Mouse (Mus musculus): Measurements from ENCODE around the gene Leng8. TPM values are rescaled to one million over a fixed set of nuclear protein-coding genes. Genes with fewer than 3 reads are reported as not detected.
A peak's percentile ranks its signal among the peaks of the same experiment; 100 is the strongest.

Leng8 gene
- polyA plus RNA-seq, 1 experiment from 2014 or later: 78.8 TPM

DNA sequence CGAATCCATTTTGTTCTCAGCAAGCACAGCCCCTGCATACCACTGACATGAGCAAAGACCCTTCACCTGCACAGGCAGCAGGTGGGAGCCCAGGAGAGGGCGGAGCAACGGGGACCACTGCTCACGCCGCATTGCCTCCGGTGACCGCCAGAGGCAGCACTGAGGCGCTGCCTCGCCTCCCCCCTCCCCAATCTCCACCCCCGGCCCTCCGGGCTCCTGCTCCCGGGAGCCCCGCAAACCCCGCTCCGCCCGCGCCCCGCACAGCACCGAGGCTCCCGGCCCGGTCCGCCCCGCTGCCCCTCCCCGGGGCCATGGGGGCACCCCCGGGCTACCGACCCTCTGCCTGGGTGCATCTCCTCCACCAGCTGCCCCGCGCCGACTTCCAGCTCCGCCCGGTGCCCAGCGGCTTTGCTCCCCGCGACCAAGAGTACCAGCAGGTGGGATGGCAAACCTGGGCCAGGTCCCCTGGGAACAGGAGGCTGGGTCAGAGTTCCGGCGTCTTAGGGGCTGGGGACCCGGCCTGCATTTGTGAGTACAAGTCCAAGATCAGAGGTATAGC is 17.4 kb upstream of the Leng8 start, which contains the start of gene Ttyh1:
Gene Ttyh1, plus strand, starts transcription at position 65 of the 559 bp plus-strand sequence.
- Histone ChIP-seq H3K4me1 (peaks cover 52% of the 10 kb centered on the region), H3K9me3 (no peaks in the 10 kb centered on the region), H3K4me2 (replicated peaks) (peak within 1 kb of the TSS; percentile 59), H3K27me3 (no peaks in the 10 kb centered on the region), H3K9ac (replicated peaks) (peak within 1 kb of the TSS; percentile 90), H3K27ac (replicated peaks) (peak within 1 kb of the TSS; percentile 91), H3K4me3 (peak within 1 kb of the TSS; percentile 76), H3K36me3 (no peaks in the 10 kb centered on the region)
- WGBS: under 1% methylated on average over 36 of the region's 37 CpGs
- peak; percentile 11; the same call in 1 of the 2 replicates for ATAC-seq (replicated peaks)

GRCm38 (mm10) chr7:4119976-4120921 is 16.6 kb upstream of the Leng8 start:
- H3K27ac ChIP-seq (replicated peaks): peak overlapping the region; percentile 91
- peak overlapping the region; percentile 59 for H3K4me2 ChIP-seq (replicated peaks)
- no peaks in the 10 kb centered on the region for H3K27me3 ChIP-seq
- H3K9ac ChIP-seq (replicated peaks): peak overlapping the region; percentile 90
- no peaks in the 10 kb centered on the region for H3K36me3 ChIP-seq
- peaks cover 60% of the 10 kb centered on the region for H3K4me1 ChIP-seq
- peak overlapping the region; percentile 76 for H3K4me3 ChIP-seq
- ATAC-seq (replicated peaks): peak; percentile 1; the same call in 1 of the 2 replicates
- no peaks in the 10 kb centered on the region for H3K9me3 ChIP-seq
- WGBS: 3% methylated on average over 17 of the region's 19 CpGs

DNA sequence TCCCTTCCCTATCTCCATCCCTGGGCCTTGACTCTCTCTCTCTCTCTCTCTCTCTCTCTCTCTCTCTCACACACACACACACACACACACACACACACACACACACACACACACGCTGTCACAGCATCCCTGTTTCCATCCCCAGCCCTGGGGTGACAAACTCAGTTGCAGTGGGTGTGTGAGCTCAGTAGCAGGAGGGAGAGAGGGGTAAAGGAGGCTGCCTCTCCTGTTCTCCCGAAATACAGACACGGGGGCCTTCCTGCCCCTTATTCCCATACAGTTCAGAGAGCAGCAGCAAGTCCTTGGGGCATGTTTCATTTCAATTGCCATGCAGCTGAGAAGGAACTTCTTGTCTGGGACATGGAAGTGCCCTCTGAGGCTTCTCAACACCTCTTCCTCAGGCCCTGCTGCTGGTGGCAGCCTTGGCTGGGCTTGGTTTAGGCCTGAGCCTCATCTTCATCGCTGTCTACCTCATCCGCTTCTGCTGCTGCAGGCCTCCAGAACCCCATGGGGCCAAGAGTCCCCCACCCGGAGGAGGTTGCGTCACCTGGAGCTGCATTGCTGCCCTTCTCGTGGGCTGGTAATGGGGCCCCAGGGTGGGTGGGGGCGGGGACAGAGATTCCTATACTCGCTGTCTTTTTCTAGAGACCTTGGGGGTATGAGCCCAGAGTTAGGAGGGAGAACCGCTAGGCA is 14.6 kb upstream of the Leng8 start:
- H3K9ac ChIP-seq (replicated peaks): peak overlapping the region; percentile 31
- no peaks in the 10 kb centered on the region for H3K27me3 ChIP-seq
- H3K4me3 ChIP-seq: peak overlapping the region; percentile 76
- H3K4me2 ChIP-seq (replicated peaks): peak overlapping the region; percentile 59
- WGBS: 21% methylated on average over 11 of the region's 11 CpGs
- no peaks in the 10 kb centered on the region for H3K9me3 ChIP-seq
- peak overlapping the region; percentile 91 for H3K27ac ChIP-seq (replicated peaks)
- peaks cover 68% of the 10 kb centered on the region for H3K4me1 ChIP-seq
- no peak for ATAC-seq (replicated peaks)
- no peaks in the 10 kb centered on the region for H3K36me3 ChIP-seq

- WGBS: 48% methylated on average over 10 of the region's 10 CpGs
- no peaks in the 10 kb centered on the region for H3K36me3 ChIP-seq
- H3K4me1 ChIP-seq: peaks cover 66% of the 10 kb centered on the region
- no peak overlapping the region for H3K9ac ChIP-seq (replicated peaks)
- H3K4me3 ChIP-seq: peak overlapping the region; percentile 11; the same call in 1 of the 2 replicates
- H3K27ac ChIP-seq (replicated peaks): peak overlapping the region; percentile 91
- no peak for ATAC-seq (replicated peaks)
- H3K4me2 ChIP-seq (replicated peaks): peak overlapping the region; percentile 59
- H3K27me3 ChIP-seq: no peaks in the 10 kb centered on the region
- no peaks in the 10 kb centered on the region for H3K9me3 ChIP-seq
Observed at GRCm38 (mm10) chr7:4122783-4123182, 14.1 kb upstream of the Leng8 start.

GRCm38 (mm10) chr7:4123732-4124131 is 13.1 kb upstream of the Leng8 start:
- H3K27ac ChIP-seq (replicated peaks): peak overlapping the region; percentile 91
- peaks cover 66% of the 10 kb centered on the region for H3K4me1 ChIP-seq
- WGBS: 0% methylated on average over 1 of the region's 1 CpGs

GRCm38 (mm10) chr7:4124315-4124759 is 12.5 kb upstream of the Leng8 start:
- 0% methylated on average over 9 of the region's 10 CpGs for WGBS
- Histone ChIP-seq H3K4me2 (replicated peaks) (peak overlapping the region; percentile 51), H3K9ac (replicated peaks) (peak overlapping the region; percentile 20; the same call in 1 of the 2 replicates), H3K27me3 (no peaks in the 10 kb centered on the region), H3K36me3 (no peaks in the 10 kb centered on the region), H3K9me3 (no peaks in the 10 kb centered on the region), H3K4me3 (peak overlapping the region; percentile 34), H3K27ac (replicated peaks) (peak overlapping the region; percentile 91), H3K4me1 (peaks cover 63% of the 10 kb centered on the region)
- peak; percentile 82 for ATAC-seq (replicated peaks)

More at GRCm38 (mm10) chr7:4123732-4124131, 13.1 kb upstream of the Leng8 start:
- Histone ChIP-seq H3K9me3 (no peaks in the 10 kb centered on the region), H3K9ac (replicated peaks) (no peak overlapping the region), H3K4me3 (peak overlapping the region; percentile 34), H3K36me3 (no peaks in the 10 kb centered on the region), H3K27me3 (no peaks in the 10 kb centered on the region), H3K4me2 (replicated peaks) (peak overlapping the region; percentile 51)
- ATAC-seq (replicated peaks): peak; percentile 84

DNA sequence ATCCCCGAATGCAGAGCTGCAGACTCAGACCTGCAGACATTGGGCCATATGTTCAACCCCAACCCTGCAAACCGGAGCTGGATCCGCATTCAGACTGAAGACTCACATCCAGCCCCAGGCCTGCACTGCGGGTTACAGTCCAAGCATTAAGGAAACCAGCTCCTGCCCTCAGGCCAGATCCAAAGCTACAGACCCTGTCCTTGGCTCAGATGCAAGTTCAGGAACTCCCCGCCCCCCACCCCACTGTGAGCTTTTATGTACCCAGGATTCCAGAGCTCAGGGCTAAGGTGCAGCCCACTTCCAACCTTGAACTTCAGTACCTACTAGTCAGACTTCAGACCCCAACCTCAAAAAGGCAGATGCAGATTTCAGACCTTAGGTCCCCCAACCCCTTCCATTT is 12.0 kb upstream of the Leng8 start:
- Histone ChIP-seq H3K4me3 (peak overlapping the region; percentile 34), H3K9ac (replicated peaks) (peak overlapping the region; percentile 20), H3K27me3 (no peaks in the 10 kb centered on the region), H3K27ac (replicated peaks) (peak overlapping the region; percentile 91), H3K4me2 (replicated peaks) (peak overlapping the region; percentile 51), H3K9me3 (no peaks in the 10 kb centered on the region), H3K4me1 (peaks cover 61% of the 10 kb centered on the region), H3K36me3 (no peaks in the 10 kb centered on the region)
- WGBS: 5% methylated on average over 5 of the region's 5 CpGs
- ATAC-seq (replicated peaks): peak; percentile 4

DNA sequence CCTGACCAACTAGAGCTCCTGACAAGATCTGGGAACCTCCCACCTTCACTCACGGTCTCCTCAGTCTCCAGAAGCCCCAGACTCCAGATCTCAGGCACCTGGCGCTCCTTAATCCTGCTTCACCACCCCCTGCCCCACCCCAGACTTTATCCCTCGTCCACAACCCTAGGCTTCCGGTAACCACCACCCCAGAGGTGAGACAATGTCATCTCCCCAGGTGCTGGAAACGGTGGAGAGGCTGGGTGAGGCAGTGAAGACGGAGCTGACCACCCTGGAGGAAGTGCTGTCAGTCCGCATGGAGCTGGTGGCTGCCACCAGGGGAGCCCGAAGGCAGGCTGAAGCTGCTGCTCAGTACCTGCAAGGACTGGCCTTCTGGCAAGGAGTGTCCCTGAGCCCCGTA is 11.5 kb upstream of the Leng8 start:
- WGBS: 20% methylated on average over 9 of the region's 9 CpGs

GRCm38 (mm10) chr7:4126992-4127785 is 9.7 kb upstream of the Leng8 start:
- 90% methylated on average over 11 of the region's 11 CpGs for WGBS
- Histone ChIP-seq H3K4me3 (no peak overlapping the region), H3K9ac (replicated peaks) (no peak overlapping the region), H3K27me3 (no peaks in the 10 kb centered on the region), H3K27ac (replicated peaks) (no peak overlapping the region), H3K9me3 (no peaks in the 10 kb centered on the region), H3K36me3 (peaks cover 5% of the 10 kb centered on the region), H3K4me2 (replicated peaks) (no peak overlapping the region), H3K4me1 (peaks cover 55% of the 10 kb centered on the region)
- no peak for ATAC-seq (replicated peaks)

More for the DNA sequence above, 11.5 kb upstream of the Leng8 start:
- Histone ChIP-seq H3K9ac (replicated peaks) (peak overlapping the region; percentile 20; the same call in 1 of the 2 replicates), H3K36me3 (no peaks in the 10 kb centered on the region), H3K4me3 (no peak overlapping the region), H3K4me1 (peaks cover 58% of the 10 kb centered on the region), H3K27me3 (no peaks in the 10 kb centered on the region), H3K4me2 (replicated peaks) (peak overlapping the region; percentile 51; the same call in 1 of the 2 replicates), H3K27ac (replicated peaks) (peak overlapping the region; percentile 91), H3K9me3 (no peaks in the 10 kb centered on the region)
- ATAC-seq (replicated peaks): no peak

DNA sequence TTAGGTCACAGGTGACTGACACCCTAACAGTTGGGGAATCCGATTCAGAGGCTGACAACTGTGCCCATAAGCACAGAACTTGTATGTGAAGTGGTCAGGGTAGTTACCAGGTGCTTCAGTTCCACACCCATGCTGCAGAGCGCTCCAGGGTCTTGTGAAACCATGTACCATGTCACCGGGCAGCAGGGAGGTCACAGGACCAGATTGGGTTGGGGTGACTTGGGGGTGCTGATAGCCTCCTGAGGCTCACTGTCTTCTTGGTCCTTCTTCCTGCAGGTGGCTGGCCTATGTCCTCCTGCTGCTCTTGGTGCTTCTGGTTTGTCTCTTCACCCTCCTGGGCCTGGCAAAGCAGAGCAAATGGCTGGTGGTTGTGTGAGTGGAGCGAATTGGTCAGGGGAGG is 8.9 kb upstream of the Leng8 start:
- peaks cover 10% of the 10 kb centered on the region for H3K36me3 ChIP-seq
- no peak overlapping the region for H3K4me3 ChIP-seq
- no peak for ATAC-seq (replicated peaks)
- H3K9me3 ChIP-seq: no peaks in the 10 kb centered on the region
- H3K4me1 ChIP-seq: peaks cover 49% of the 10 kb centered on the region
- H3K27ac ChIP-seq (replicated peaks): no peak overlapping the region
- no peaks in the 10 kb centered on the region for H3K27me3 ChIP-seq
- 91% methylated on average over 4 of the region's 4 CpGs for WGBS
- no peak overlapping the region for H3K4me2 ChIP-seq (replicated peaks)
- H3K9ac ChIP-seq (replicated peaks): no peak overlapping the region

- no peaks in the 10 kb centered on the region for H3K9me3 ChIP-seq
- ATAC-seq (replicated peaks): no peak
- no peak overlapping the region; the same call in 1 of the 2 replicates for H3K27ac ChIP-seq (replicated peaks)
- H3K9ac ChIP-seq (replicated peaks): no peak overlapping the region
- no peak overlapping the region for H3K4me2 ChIP-seq (replicated peaks)
- H3K36me3 ChIP-seq: peaks cover 11% of the 10 kb centered on the region
- peaks cover 40% of the 10 kb centered on the region for H3K4me1 ChIP-seq
- no peak overlapping the region for H3K4me3 ChIP-seq
- no peaks in the 10 kb centered on the region for H3K27me3 ChIP-seq
- WGBS: 72% methylated on average over 6 of the region's 6 CpGs
Observed at GRCm38 (mm10) chr7:4128860-4129259, 8.0 kb upstream of the Leng8 start.
